Mouse (Mus musculus) adrenal gland, adult (tissue): Measurements from ENCODE around the gene Chst3.
"Not testable (repeated sequence)": the region's sequence is repeated elsewhere in the genome, so short reads cannot be mapped to it uniquely, and the experiment has no call there.

Experiments used
- DNase-seq, 2 experiments: peaks; one replicate each; pipeline ENCODE4 v3.0.0; 2022 to 2023; ENCODE audit warnings: low spot score in 1 of 2; ENCODE audit not compliant: inconsistent age in 2 of 2

Gene Chst3

GRCm38 (mm10) chr10:60162184-60162972 lies 56.7 kb downstream of the Chst3 start:
- not testable (repeated sequence) for DNase-seq

GRCm38 (mm10) chr10:60161397-60161796 lies 57.7 kb downstream of the Chst3 start:
- DNase-seq = not testable (repeated sequence)

GRCm38 (mm10) chr10:60158144-60158543 lies 60.9 kb downstream of the Chst3 start:
- DNase-seq = peak in 1 of 2 experiments; percentile 66

GRCm38 (mm10) chr10:60156016-60156415 lies 63.0 kb downstream of the Chst3 start:
- peak; percentile 71 to 83 for DNase-seq

- no peak for DNase-seq
Observed at GRCm38 (mm10) chr10:60151107-60151663, 67.9 kb downstream of the Chst3 start.

- DNase-seq = peak; percentile 76 to 92
Observed at GRCm38 (mm10) chr10:60148087-60148486, 71.0 kb downstream of the Chst3 start.

GRCm38 (mm10) chr10:60147510-60148047 lies 71.5 kb downstream of the Chst3 start:
- not testable (repeated sequence) for DNase-seq

GRCm38 (mm10) chr10:60141656-60142160 lies 77.4 kb downstream of the Chst3 start:
- no peak for DNase-seq

GRCm38 (mm10) chr10:60140751-60141150 lies 78.3 kb downstream of the Chst3 start:
- no peak for DNase-seq

- no peak for DNase-seq
Observed at GRCm38 (mm10) chr10:60138680-60139079, 80.4 kb downstream of the Chst3 start.

GRCm38 (mm10) chr10:60136935-60137334 lies 82.1 kb downstream of the Chst3 start:
- no peak for DNase-seq

- not testable (repeated sequence) for DNase-seq
Observed at GRCm38 (mm10) chr10:60136010-60136409, 83.0 kb downstream of the Chst3 start.

GRCm38 (mm10) chr10:60134201-60134600 lies 84.9 kb downstream of the Chst3 start:
- DNase-seq = no peak

- no peak for DNase-seq
Observed at GRCm38 (mm10) chr10:60133501-60133900, 85.6 kb downstream of the Chst3 start.
